Mouse (Mus musculus): Measurements from ENCODE around the gene Pttg1ip.

Pttg1ip gene

GRCm38 (mm10) chr10:77581408-77582284, at the start of gene Pttg1ip:
TSS of gene Pttg1ip (plus strand) at chr10:77581720.
- peak; percentile 100 for DNase-seq (ENCODE audit: low spot score)

GRCm38 (mm10) chr10:77532020-77532413, 49.5 kb upstream of the Pttg1ip start:
- DNase-seq (ENCODE audit: low spot score) = no peak

GRCm38 (mm10) chr10:77536727-77537126, 44.8 kb upstream of the Pttg1ip start:
- DNase-seq (ENCODE audit: low spot score) = no peak

GRCm38 (mm10) chr10:77537215-77538209, 44.0 kb upstream of the Pttg1ip start:
- no peak for DNase-seq (ENCODE audit: low spot score)

GRCm38 (mm10) chr10:77539320-77539945, 42.1 kb upstream of the Pttg1ip start:
- no peak for DNase-seq (ENCODE audit: low spot score)

- DNase-seq (ENCODE audit: low spot score) = no peak
Observed at GRCm38 (mm10) chr10:77540576-77541102, 40.9 kb upstream of the Pttg1ip start.

GRCm38 (mm10) chr10:77541864-77542666, 39.5 kb upstream of the Pttg1ip start:
- DNase-seq (ENCODE audit: low spot score) = no peak

- DNase-seq (ENCODE audit: low spot score) = peak; percentile 74
Observed at GRCm38 (mm10) chr10:77543226-77543625, 38.3 kb upstream of the Pttg1ip start.

- no peak for DNase-seq (ENCODE audit: low spot score)
Observed at GRCm38 (mm10) chr10:77544916-77545315, 36.6 kb upstream of the Pttg1ip start.

- no peak for DNase-seq (ENCODE audit: low spot score)
Observed at GRCm38 (mm10) chr10:77548576-77548975, 32.9 kb upstream of the Pttg1ip start.

GRCm38 (mm10) chr10:77550874-77551273, 30.6 kb upstream of the Pttg1ip start:
- DNase-seq (ENCODE audit: low spot score) = no peak

- DNase-seq (ENCODE audit: low spot score) = no peak
Observed at GRCm38 (mm10) chr10:77552162-77552561, 29.4 kb upstream of the Pttg1ip start.

- DNase-seq (ENCODE audit: low spot score) = no peak
Observed at GRCm38 (mm10) chr10:77553285-77553684, 28.2 kb upstream of the Pttg1ip start.

GRCm38 (mm10) chr10:77554918-77555317, 26.6 kb upstream of the Pttg1ip start:
- no peak for DNase-seq (ENCODE audit: low spot score)

- no peak for DNase-seq (ENCODE audit: low spot score)
Observed at GRCm38 (mm10) chr10:77556631-77557030, 24.9 kb upstream of the Pttg1ip start.

- DNase-seq (ENCODE audit: low spot score) = no peak
Observed at GRCm38 (mm10) chr10:77557641-77558040, 23.9 kb upstream of the Pttg1ip start.

GRCm38 (mm10) chr10:77560090-77560489, 21.4 kb upstream of the Pttg1ip start:
- DNase-seq (ENCODE audit: low spot score) = no peak

- no peak for DNase-seq (ENCODE audit: low spot score)
Observed at GRCm38 (mm10) chr10:77560830-77561229, 20.7 kb upstream of the Pttg1ip start.

GRCm38 (mm10) chr10:77561508-77561907, 20.0 kb upstream of the Pttg1ip start:
- no peak for DNase-seq (ENCODE audit: low spot score)

GRCm38 (mm10) chr10:77565005-77565404, 16.5 kb upstream of the Pttg1ip start:
- no peak for DNase-seq (ENCODE audit: low spot score)

GRCm38 (mm10) chr10:77566651-77567050, 14.9 kb upstream of the Pttg1ip start:
- DNase-seq (ENCODE audit: low spot score) = peak; percentile 84
